Mouse (Mus musculus) cortical plate, adult 2 months (tissue): ENCODE data around the gene Slc16a9.

Experiments used
- CTCF ChIP-seq: fragments of 200-500 bp; IDR thresholded peaks from 2 replicates; pipeline ENCODE4 v1.5.1; 2011; ENCODE audit warnings: mild to moderate bottlenecking, control low read depth, low read length; ENCODE audit not compliant: insufficient read depth; ENCODE audit errors: extremely low read depth
- POLR2A ChIP-seq: fragments of 200-500 bp; IDR thresholded peaks from 2 replicates; pipeline ENCODE4 v1.6.1; 2011; ENCODE audit warnings: mild to moderate bottlenecking, low read length, control low read depth; ENCODE audit not compliant: insufficient read depth; ENCODE audit errors: extremely low read depth

GRCm38 (mm10) chr10:70318630-70319029 lies 73.7 kb downstream of the Slc16a9 start:
- TF ChIP-seq POLR2A: no peak
- peak; percentile 79 for TF ChIP-seq CTCF
